Mouse (Mus musculus): ENCODE results near the gene Cebpb. TPM values are rescaled to one million over a fixed set of nuclear protein-coding genes. Genes with fewer than 3 reads are reported as not detected.

Gene Cebpb
- polyA plus RNA-seq, 1 experiment from 2014 or later, result 0.14 TPM

Small RNA genes within 50 kb of the gene (microRNA-seq; reads per million reads assigned to microRNA genes)
- not detected for gene Gm22355

Other genes starting within 250 kb of the Cebpb start
- gene Rnf114, start 196.3 kb upstream of the Cebpb start, polyA plus RNA-seq (2015; fragmentation: Nextera tagmentation; extraction: Ambion mirVana), result 134 and 147 TPM in 2 replicates
- gene Spata2, start 196.0 kb upstream of the Cebpb start, polyA plus RNA-seq (2015; fragmentation: Nextera tagmentation; extraction: Ambion mirVana), result 21.3 and 24.4 TPM in 2 replicates
- gene Snai1, start 150.7 kb upstream of the Cebpb start, polyA plus RNA-seq (2015; fragmentation: Nextera tagmentation; extraction: Ambion mirVana), result 1.9 and 2.7 TPM in 2 replicates
- 278 and 309 TPM in 2 replicates for gene Ube2v1, start 56.8 kb upstream of the Cebpb start, polyA plus RNA-seq (2015; fragmentation: Nextera tagmentation; extraction: Ambion mirVana)
- 5.5 and 8.2 TPM in 2 replicates for gene Gm20431, start 27.4 kb upstream of the Cebpb start, polyA plus RNA-seq (2015; fragmentation: Nextera tagmentation; extraction: Ambion mirVana)
- 22.1 and 24.0 TPM in 2 replicates for gene Tmem189, start 907 bp downstream of the Cebpb start, polyA plus RNA-seq (2015; fragmentation: Nextera tagmentation; extraction: Ambion mirVana)
- 94.4 and 104 TPM in 2 replicates for gene Ptpn1, start 243.1 kb downstream of the Cebpb start, polyA plus RNA-seq (2015; fragmentation: Nextera tagmentation; extraction: Ambion mirVana)

All from forebrain, embryonic 13.5 days (tissue).